Mouse (Mus musculus) heart, postnatal 36 days (tissue): ENCODE results near the gene Rfx8. TPM values are rescaled to one million over a fixed set of nuclear protein-coding genes. Genes with fewer than 3 reads are reported as not detected.

Source experiments
- DNase-seq, 2 experiments: peaks; one replicate each; pipeline ENCODE4 v3.0.0; 2021 to 2022
- intact Hi-C: fragments of 180-260 bp; cut with DNase I; formaldehyde crosslinking; loops from one replicate; pipeline ENCODE4 v1.15.1; 2025
- total RNA-seq, 2 experiments: library from RNA; stranded (reverse); gene quantifications; 2 replicates each; pipeline ENCODE4 v1.2.3; 2021

Rfx8 gene
- total RNA-seq, 2 experiments from 2014 or later: 0.19 to 0.46 TPM

DNA sequence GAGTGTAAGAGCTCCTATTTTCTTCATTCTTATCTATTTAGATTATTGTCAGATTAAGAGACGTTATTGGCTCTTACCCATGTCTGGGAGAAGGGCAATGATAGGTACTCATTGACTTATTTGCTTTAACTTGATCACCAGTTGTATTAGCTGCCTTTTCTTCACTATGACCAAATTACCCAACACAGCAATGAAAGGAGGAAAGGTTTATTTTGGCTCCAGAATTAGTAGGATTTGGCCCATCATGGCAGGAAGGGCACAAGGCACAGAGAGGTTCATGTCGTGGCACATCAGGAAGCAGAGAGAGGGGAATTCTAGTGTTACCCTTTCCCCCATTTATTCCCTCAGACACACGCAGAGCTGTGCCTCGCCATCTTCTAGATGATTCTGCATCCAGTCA, 67.8 kb downstream of the Rfx8 start:
- DNase-seq: no peak
- intact Hi-C loops: no loop called here

DNA sequence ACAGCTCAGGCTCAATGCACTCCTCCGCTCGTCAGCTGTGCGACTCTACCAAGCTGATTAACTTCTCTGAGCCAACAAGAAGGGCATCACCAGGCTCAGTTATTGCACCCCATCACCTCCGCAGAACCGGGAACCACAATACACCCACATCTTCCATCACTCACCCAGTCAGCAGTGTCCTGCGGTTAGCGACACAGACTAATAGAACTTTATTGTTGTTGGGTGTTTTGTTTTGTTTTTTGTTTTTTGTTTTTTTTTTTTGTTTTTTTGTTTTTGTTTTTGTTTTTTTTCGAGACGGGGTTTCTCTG, 69.6 kb downstream of the Rfx8 start, which contains the start of gene Creg2:
Gene Creg2 (minus strand): TSS at position 234 of the 308 bp plus-strand sequence.
- DNase-seq: no peak
- intact Hi-C loops: no loop called here

DNA sequence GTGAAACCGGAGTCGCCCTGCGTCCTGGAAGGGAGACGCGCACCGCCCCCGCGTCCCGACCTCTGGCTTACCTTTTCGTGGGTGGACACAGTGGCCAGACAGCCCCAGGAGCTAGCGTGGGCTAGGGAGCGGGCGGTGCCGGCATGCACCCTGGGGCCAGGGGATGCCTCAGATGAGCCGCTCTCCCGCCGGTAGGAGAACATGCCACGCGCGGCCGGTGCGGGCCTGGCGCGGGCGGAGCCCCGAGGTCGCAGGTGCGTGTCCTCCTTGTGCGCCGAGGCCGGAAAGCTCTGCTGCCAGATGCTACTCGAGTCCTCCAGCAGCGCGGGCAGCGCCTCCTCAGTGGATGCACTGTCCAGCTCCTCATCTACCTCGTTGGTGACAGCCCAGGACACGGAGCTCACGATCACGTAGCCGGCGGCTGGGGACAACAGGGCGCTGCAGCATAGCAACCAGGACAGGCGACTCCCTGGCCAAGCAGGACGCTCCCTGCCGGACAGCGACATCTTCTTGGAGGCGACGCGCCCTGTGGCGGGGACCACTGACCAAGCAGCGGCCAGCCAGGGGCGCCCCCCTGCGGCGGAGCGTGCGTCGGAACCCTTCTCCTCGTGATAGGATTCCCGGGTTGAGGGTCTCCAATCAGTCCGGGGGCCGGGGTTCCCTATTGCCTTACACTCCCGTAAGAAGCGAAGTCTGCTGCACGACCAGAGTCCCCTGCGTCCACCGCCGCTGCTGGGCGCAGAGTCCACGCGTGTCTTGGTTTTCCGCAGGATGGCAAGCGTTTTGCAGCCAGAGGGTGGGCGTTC, 70.2 kb downstream of the Rfx8 start:
- intact Hi-C loops: no loop called here
- DNase-seq: peak; percentile 44 to 56

- no peak for DNase-seq
- intact Hi-C loops: no loop called here
Observed at GRCm38 (mm10) chr1:39649691-39650434, 70.9 kb downstream of the Rfx8 start.

DNA sequence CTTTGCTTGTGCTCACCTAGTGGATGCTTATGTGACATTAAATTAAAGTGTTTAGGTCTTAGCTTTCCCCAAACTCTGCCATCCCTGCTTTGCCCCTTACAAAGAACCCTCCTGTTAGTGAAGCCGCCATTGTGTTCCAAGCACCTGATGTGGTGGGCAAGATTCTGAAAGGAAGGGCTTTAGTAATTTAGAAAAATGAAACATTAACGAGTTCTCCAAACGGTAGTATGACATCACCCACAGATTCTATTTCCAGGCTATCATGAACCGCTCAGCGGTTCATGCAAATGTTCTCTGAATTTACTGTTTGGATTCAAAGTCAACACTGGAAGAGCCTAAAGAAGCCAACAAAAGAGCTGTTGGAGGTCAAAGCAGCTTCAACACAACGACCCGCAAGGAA, 72.2 kb downstream of the Rfx8 start:
- intact Hi-C loops: no loop called here

GRCm38 (mm10) chr1:39645905-39646759, 74.7 kb downstream of the Rfx8 start:
- intact Hi-C loops: no loop called here

More for the DNA sequence above, 72.2 kb downstream of the Rfx8 start:
- no peak for DNase-seq

GRCm38 (mm10) chr1:39644333-39644732, 76.5 kb downstream of the Rfx8 start:
- intact Hi-C loops: no loop called here
- DNase-seq: no peak

More at GRCm38 (mm10) chr1:39645905-39646759, 74.7 kb downstream of the Rfx8 start:
- no peak for DNase-seq

GRCm38 (mm10) chr1:39641667-39642066, 79.1 kb downstream of the Rfx8 start:
- intact Hi-C loops: no loop called here
- DNase-seq: no peak

DNA sequence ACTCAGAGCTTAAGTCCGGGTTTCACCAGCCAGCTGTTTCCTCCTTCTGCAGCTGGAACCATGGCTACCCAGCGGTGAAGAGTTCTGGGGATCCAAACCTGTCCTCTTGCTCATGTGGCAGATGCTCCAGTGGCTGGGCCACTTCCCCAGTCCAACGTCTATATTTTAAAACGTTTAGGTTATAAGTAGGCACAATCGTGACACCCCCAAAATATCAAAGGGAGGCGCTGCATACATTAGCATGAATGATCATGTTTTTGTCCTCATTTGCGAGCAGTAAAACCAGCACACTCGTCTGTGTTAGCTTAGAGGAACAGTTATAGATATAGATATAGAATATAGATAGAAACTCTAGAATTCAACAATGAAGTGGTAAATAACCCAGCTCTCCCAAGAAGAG, 83.7 kb downstream of the Rfx8 start:
- DNase-seq: no peak
- intact Hi-C loops: no loop called here

DNA sequence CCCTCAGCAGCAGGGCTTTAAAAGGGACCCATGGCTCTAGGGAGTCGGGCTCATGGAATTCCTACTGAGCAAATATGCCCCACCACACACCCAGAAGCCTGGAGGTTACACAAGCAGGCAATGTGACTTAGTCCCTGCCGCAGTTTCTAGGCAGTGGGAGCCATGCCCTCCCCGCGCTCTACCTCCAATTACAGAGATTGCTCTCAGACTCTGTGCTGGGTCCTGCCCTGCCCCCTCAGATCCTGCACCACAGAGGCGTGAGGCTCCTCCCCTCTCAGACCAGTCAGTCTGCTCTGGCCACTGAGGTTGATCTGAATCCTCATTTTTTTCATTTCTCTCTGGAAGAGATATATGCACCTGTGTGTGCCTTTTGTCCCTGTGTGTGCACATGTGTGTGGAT, 84.1 kb downstream of the Rfx8 start:
- intact Hi-C loops: no loop called here

DNA sequence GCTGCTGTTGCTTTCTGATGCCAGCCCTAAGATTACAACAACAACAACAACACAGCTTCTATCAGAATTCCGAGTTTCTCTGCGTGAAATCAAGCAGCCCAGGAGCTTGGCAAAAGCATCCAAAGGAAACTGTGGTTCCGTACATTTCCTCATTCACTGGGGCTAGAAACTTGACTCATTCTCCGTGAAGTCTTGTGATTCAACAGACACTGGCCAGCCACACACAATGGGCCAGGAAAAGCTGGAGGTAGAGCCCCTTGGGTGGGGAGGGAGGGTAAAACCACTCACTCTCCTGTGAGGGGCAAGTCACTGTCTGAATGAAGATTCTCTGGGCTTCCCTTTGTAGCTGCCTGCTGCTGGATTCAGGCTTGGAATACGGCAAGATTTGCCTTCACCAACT, 84.6 kb downstream of the Rfx8 start:
- intact Hi-C loops: no loop called here
- no peak for DNase-seq

More for the DNA sequence above, 84.1 kb downstream of the Rfx8 start:
- no peak for DNase-seq

- intact Hi-C loops: no loop called here
- no peak for DNase-seq
Observed at GRCm38 (mm10) chr1:39628606-39629005, 92.2 kb downstream of the Rfx8 start.

DNA sequence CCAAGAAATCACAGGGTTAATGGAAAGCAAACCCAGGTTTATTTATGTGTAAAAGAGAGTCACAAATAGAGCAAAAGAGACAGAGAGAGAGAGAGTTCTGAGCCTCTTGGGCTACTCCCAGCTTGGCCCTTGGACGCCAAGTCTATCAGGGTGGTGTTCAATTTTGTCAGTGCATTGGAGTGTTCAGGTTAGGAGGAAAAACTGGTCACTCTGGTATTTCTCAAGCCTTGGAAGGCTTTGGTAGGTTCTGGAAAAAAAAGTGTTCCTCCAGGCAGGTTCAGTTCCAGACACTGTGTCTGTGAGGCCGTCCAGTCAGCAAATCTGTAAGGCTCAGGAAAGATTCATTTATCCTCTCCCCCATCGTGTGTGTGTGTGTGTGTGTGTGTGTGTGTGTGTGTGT, 95.3 kb downstream of the Rfx8 start:
- intact Hi-C loops: no loop called here
- no peak for DNase-seq

DNA sequence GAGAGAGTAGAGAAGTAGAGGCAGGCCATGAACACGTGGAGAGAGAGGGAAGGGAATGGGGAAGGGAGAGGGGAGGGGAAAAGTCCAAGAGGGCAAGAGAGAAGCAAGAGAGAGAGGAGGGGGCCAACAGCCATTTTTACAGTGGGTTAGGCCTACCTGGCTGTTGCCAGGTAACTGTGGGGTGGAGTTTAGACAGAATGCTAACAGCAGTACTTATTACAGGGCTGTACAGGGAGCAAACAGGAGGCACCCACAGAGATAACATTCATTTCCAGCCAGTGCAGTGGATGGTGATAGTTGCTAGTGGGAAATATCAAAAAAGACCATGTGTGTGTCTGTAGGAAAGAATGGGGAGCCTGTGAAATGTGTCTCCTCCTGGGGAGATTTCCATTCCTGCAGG, 97.1 kb downstream of the Rfx8 start:
- intact Hi-C loops: no loop called here

DNA sequence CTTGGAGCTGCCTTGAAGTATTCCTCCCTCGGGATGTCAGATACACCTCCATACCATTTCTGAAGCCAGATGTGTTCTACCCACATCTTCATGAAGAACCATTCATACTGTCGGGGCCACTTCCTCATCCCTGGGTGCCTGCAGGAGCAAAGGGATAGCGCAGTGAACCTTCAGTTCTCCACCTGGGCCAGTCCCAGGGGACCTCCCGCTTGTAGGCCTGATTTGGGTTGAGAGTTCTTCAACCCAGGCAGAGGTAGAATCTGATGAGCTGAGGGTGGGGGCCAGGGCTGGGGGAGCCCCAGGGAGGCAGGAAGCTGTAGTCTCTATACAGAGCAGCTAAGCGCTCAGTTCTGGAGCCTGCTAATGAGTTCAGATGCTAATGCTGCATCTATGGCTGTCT, 97.7 kb downstream of the Rfx8 start:
- no peak for DNase-seq
- intact Hi-C loops: no loop called here

More for the DNA sequence above, 97.1 kb downstream of the Rfx8 start:
- DNase-seq: no peak

GRCm38 (mm10) chr1:39618524-39618923, 102.3 kb downstream of the Rfx8 start:
- no peak for DNase-seq
- intact Hi-C loops: loop anchor here (10.0 kb wide), 1 partner anchor 146 kb away; no protein-coding TSS in a partner anchor

DNA sequence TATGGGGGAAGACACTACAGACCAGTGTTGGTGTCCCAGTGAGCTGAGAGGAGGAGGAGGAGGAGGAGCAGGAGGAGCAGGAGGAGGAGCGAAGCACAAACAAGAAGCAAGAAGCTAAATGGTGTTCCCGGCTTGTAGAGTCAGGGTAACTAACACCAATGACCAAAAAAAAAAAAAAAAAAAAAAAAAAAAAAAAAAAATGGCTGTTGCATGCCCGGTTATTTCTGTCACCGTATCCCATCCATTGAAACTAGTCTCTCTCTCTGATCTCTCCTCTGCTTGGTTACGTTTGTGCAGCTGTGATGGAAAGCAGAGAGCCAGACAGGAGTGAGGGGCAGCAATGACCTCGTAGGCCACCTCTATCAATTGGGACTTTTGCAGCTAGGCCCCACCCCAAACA, 105.3 kb downstream of the Rfx8 start:
- intact Hi-C loops: loop anchor here (2.0 to 10.0 kb wide), 2 partner anchors 65 to 149 kb away; no protein-coding TSS in a partner anchor
- DNase-seq: no peak
